Mouse (Mus musculus) midbrain, embryonic 11.5 days (tissue): ENCODE data around the gene Fbxl8. TPM values are rescaled to one million over a fixed set of nuclear protein-coding genes. Genes with fewer than 3 reads are reported as not detected.
A peak's percentile ranks its signal among the peaks of the same experiment; 100 is the strongest.

ENCODE experiments used
- ATAC-seq: fragments of 200-750 bp; cut with Nextera tagmentation; 2 replicates; pipeline ENCODE4 v1.8.0; 2017; ENCODE audit warnings: moderate TSS enrichment, moderate library complexity; ENCODE audit not compliant: low FRiP score
- DNase-seq: peaks from one replicate; pipeline ENCODE4 v3.0.0; 2015; ENCODE audit warnings: low spot score; ENCODE audit errors: missing footprints
- H3K27ac ChIP-seq: fragments of 300-500 bp; sonication (generic); 2 replicates; pipeline ENCODE4 v1.5.1; 2014; ENCODE audit warnings: low read depth, low read length
- H3K27me3 ChIP-seq: fragments of 300-500 bp; sonication (generic); 2 replicates; pipeline ENCODE4 v1.6.1; 2014; ENCODE audit warnings: mild to moderate bottlenecking, low read length, moderate library complexity, mixed read lengths; ENCODE audit not compliant: control insufficient read depth, insufficient read depth
- H3K36me3 ChIP-seq: fragments of 300-500 bp; sonication (generic); 2 replicates; pipeline ENCODE4 v1.6.1; 2014; ENCODE audit warnings: mild to moderate bottlenecking, low read length, moderate library complexity, mixed read lengths; ENCODE audit not compliant: control insufficient read depth, insufficient read depth
- H3K4me1 ChIP-seq: fragments of 300-500 bp; sonication (generic); 2 replicates; pipeline ENCODE4 v1.6.1; 2014; ENCODE audit warnings: low read length; ENCODE audit not compliant: control insufficient read depth, insufficient read depth
- H3K4me2 ChIP-seq: fragments of 300-500 bp; sonication (generic); 2 replicates; pipeline ENCODE4 v1.6.1; 2014; ENCODE audit warnings: mild to moderate bottlenecking, moderate library complexity
- H3K4me3 ChIP-seq: fragments of 300-500 bp; sonication (generic); 2 replicates; pipeline ENCODE4 v1.5.1; 2014; ENCODE audit warnings: low read depth, low read length
- H3K9ac ChIP-seq: fragments of 300-500 bp; sonication (generic); 2 replicates; pipeline ENCODE4 v1.6.1; 2014; ENCODE audit warnings: low read length
- H3K9me3 ChIP-seq: fragments of 300-500 bp; sonication (generic); 2 replicates; pipeline ENCODE4 v1.6.1; 2016; ENCODE audit warnings: low read length; ENCODE audit not compliant: control insufficient read depth
- WGBS: fragments of 180-500 bp; shearing (Covaris S2); extraction: QIAGEN DNeasy Blood & Tissue Kit; methylation state at CpG from one replicate; pipeline ENCODE4 v1.1.7; 2014; 5-methylcytosine and 5-hydroxymethylcytosine counted together
- polyA plus RNA-seq: library from polyadenylated mRNA; unstranded; fragments of >200 nt; fragmentation: Nextera tagmentation; extraction: Ambion mirVana; gene quantifications from 2 replicates; pipeline ENCODE4 v1.2.1, GENCODE M21; 2014

The Fbxl8 gene
- polyA plus RNA-seq, 1 experiment from 2014 or later, result 1.5 TPM

DNA sequence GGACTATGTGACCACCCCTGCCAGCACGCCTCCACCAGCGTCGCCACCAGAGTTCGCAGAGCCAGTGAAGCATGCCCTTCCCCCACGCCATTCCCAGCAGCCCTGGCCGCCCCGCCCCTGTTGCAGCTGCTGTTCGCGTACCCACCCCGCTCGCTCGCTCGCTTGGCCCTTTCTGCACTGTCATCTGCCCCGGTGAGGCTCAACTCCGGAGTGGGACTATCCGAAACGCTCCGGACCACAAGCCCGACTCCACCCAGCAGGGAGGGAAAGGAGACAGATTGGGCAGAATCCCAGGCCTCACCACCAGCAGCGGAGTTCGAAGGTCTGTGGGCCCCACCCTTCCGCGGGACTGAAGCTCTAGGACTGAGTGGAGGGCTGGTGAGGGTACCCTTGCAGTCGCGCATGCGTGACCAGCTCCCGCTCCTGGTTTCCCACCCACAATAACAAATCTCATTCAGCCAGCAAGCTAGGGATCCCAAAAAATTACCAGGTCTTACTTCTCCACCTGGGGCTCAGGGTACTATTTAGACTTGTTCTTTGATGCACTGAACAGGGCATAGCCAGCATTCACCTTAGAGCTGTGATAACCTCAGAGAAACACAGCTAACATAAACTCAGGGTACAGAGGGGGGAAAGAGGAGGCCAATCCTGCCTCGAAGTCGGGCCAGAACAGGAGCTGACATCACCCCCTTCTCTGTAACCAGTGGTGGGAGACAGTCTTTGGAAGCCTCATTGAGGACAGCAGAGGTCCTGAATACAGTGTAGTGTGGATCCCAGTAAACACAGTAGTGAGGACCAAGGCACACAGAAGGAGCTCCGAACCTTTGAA, 12.1 kb downstream of the Fbxl8 start:
- peaks cover 14% of the 10 kb centered on the region for H3K4me1 ChIP-seq
- H3K4me2 ChIP-seq, result peak overlapping the region; percentile 55
- H3K27ac ChIP-seq, result no peak overlapping the region
- DNase-seq (peak; percentile 95), ATAC-seq (peak; percentile 69)
- H3K36me3 ChIP-seq, result no peaks in the 10 kb centered on the region
- WGBS, result 3% methylated on average over 29 of the region's 30 CpGs
- H3K4me3 ChIP-seq, result peak overlapping the region; percentile 34
- H3K27me3 ChIP-seq, result peaks cover 84% of the 10 kb centered on the region
- peak overlapping the region; percentile 47 for H3K9ac ChIP-seq
- H3K9me3 ChIP-seq, result no peaks in the 10 kb centered on the region

GRCm38 (mm10) chr8:105278911-105279334, 14.5 kb downstream of the Fbxl8 start:
- ATAC-seq (peak; percentile 5; the same call in 1 of the 2 replicates), DNase-seq (peak; percentile 90)
- H3K4me2 ChIP-seq, result peak overlapping the region; percentile 10; the same call in 1 of the 2 replicates

DNA sequence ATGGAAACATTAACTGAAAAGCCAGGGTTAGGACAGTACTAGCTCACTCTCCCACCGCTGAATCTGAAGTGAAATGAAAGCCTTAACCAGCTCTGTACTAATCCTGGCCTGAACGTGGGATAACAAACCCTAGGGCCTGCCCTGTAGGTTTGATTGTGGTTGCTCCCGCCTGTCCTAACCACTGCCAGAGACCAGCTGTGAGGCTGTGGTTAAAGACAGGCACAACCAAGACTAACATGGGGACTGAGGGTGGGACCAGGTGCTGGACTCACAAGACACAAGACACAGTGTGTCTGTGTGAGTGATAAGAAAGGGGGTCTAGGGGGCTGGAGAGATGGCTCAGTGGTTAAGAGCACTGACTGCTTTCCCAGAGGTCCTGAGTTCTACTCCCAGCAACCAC, 16.1 kb downstream of the Fbxl8 start:
- Histone ChIP-seq H3K4me1 (peaks cover 13% of the 10 kb centered on the region), H3K9me3 (no peaks in the 10 kb centered on the region), H3K27ac (no peak overlapping the region), H3K4me2 (no peak overlapping the region), H3K27me3 (peaks cover 44% of the 10 kb centered on the region), H3K9ac (no peak overlapping the region), H3K36me3 (peaks cover 3% of the 10 kb centered on the region; the same call in 1 of the 2 replicates), H3K4me3 (no peak overlapping the region)
- ATAC-seq (no peak), DNase-seq (no peak)
- 72% methylated on average over 3 of the region's 3 CpGs for WGBS

More at GRCm38 (mm10) chr8:105278911-105279334, 14.5 kb downstream of the Fbxl8 start:
- Histone ChIP-seq H3K9me3 (no peaks in the 10 kb centered on the region), H3K27me3 (peaks cover 61% of the 10 kb centered on the region), H3K4me3 (no peak overlapping the region), H3K4me1 (peaks cover 14% of the 10 kb centered on the region), H3K36me3 (peaks cover 3% of the 10 kb centered on the region; the same call in 1 of the 2 replicates), H3K27ac (no peak overlapping the region), H3K9ac (no peak overlapping the region)
- WGBS, result 4% methylated on average over 28 of the region's 28 CpGs

DNA sequence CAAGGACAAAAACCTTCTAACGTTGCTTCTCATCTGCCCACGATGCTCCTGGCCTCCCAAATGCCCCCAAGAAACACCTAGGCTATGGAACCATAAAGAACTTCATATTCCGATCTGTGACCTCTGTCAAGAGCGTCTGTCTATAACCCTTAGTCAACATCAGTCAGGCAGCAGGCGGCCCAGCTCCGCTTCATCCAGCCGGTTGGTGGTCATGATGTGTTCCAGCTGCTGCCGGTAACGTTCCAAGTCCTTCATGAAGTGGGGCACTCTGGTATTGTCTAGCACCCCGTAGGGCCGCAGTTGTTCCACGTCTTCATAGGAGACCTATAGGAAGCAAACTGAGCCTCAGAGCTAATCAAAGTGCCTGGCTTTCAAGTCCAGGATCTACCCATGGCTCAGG, 17.4 kb downstream of the Fbxl8 start:
- DNase-seq (no peak), ATAC-seq (no peak)
- peaks cover 32% of the 10 kb centered on the region for H3K27me3 ChIP-seq
- H3K4me2 ChIP-seq, result no peak overlapping the region
- peaks cover 3% of the 10 kb centered on the region; the same call in 1 of the 2 replicates for H3K36me3 ChIP-seq
- H3K4me1 ChIP-seq, result 0 out of 2 replicates have a peak, but pooled peaks cover 7% of the 10 kb centered on the region
- 85% methylated on average over 12 of the region's 12 CpGs for WGBS
- H3K27ac ChIP-seq, result no peak overlapping the region
- no peak overlapping the region for H3K9ac ChIP-seq
- no peak overlapping the region for H3K4me3 ChIP-seq
- no peaks in the 10 kb centered on the region for H3K9me3 ChIP-seq

GRCm38 (mm10) chr8:105282239-105282638, 17.8 kb downstream of the Fbxl8 start:
- 91% methylated on average over 4 of the region's 4 CpGs for WGBS
- Histone ChIP-seq H3K4me2 (no peak overlapping the region), H3K36me3 (peaks cover 3% of the 10 kb centered on the region; the same call in 1 of the 2 replicates), H3K27ac (no peak overlapping the region), H3K9ac (no peak overlapping the region), H3K27me3 (peaks cover 28% of the 10 kb centered on the region), H3K9me3 (no peaks in the 10 kb centered on the region), H3K4me1 (0 out of 2 replicates have a peak, but pooled peaks cover 7% of the 10 kb centered on the region), H3K4me3 (no peak overlapping the region)
- ATAC-seq (no peak), DNase-seq (no peak)

GRCm38 (mm10) chr8:105283074-105283473, 18.6 kb downstream of the Fbxl8 start:
- Histone ChIP-seq H3K4me1 (peaks cover 10% of the 10 kb centered on the region), H3K4me3 (no peak overlapping the region), H3K27ac (no peak overlapping the region), H3K9me3 (no peaks in the 10 kb centered on the region), H3K4me2 (no peak overlapping the region), H3K36me3 (peaks cover 3% of the 10 kb centered on the region; the same call in 1 of the 2 replicates), H3K27me3 (peaks cover 19% of the 10 kb centered on the region), H3K9ac (no peak overlapping the region)
- DNase-seq, result peak; percentile 89
- ATAC-seq, result peak; percentile 52
- WGBS, result 24% methylated on average over 23 of the region's 23 CpGs

DNA sequence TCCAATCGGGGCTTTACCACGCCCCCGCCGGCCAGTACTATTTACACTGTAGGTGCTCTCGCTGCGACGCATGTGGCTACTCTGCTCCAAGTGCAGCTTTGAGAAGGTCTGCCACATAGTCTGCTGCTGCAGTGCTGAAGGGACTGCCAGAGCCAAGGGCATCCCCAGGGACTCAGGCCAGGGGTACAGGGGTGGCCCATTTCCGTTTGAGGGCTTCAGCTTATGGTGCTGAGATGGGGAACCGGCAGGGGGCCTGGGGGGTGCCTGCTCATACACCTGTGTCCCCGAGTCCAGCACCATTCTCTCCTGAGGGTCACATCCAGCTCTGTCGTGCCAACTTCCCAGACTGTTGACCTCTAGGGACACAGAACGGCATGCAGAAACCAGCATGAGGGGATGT, 21.1 kb downstream of the Fbxl8 start:
- Histone ChIP-seq H3K27ac (no peak overlapping the region), H3K9me3 (no peaks in the 10 kb centered on the region), H3K4me1 (peaks cover 21% of the 10 kb centered on the region), H3K4me3 (no peak overlapping the region), H3K4me2 (no peak overlapping the region), H3K9ac (0 out of 2 replicates have a peak overlapping the region, but pooled peaks have one; percentile 5), H3K27me3 (peaks cover 9% of the 10 kb centered on the region), H3K36me3 (peaks cover 3% of the 10 kb centered on the region; the same call in 1 of the 2 replicates)
- ATAC-seq (no peak), DNase-seq (no peak)
- 44% methylated on average over 12 of the region's 12 CpGs for WGBS

DNA sequence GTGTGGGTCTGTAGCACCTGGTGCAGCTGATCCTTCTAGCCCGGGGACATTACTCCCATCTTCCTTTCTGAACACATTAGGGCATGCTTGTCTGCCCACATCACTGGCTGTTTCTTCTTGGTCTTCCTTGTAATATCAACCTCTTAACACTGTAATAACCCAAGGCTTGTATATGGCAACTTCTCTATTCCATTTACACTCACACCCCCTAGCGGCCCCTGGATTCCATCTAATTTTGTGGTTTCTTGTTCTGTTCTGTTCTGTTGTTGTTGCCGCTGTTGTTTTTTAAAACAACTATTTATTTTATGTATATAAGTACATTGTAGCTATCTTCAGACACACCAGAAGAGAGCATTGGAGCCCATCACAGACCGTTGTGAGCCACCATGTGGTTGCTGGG, 22.5 kb downstream of the Fbxl8 start:
- no peak for DNase-seq
- Histone ChIP-seq H3K27me3 (peaks cover 15% of the 10 kb centered on the region), H3K4me1 (peaks cover 22% of the 10 kb centered on the region), H3K4me2 (no peak overlapping the region), H3K9ac (no peak overlapping the region), H3K9me3 (no peaks in the 10 kb centered on the region), H3K27ac (no peak overlapping the region), H3K36me3 (peaks cover 3% of the 10 kb centered on the region; the same call in 1 of the 2 replicates), H3K4me3 (no peak overlapping the region)
- ATAC-seq, result no peak
- WGBS, result 87% methylated on average over 4 of the region's 4 CpGs

- 86% methylated on average over 5 of the region's 5 CpGs for WGBS
- H3K27ac ChIP-seq, result no peak overlapping the region
- H3K4me3 ChIP-seq, result peak overlapping the region; percentile 40
- ATAC-seq (no peak), DNase-seq (no peak)
- no peaks in the 10 kb centered on the region for H3K9me3 ChIP-seq
- H3K36me3 ChIP-seq, result no peaks in the 10 kb centered on the region
- H3K9ac ChIP-seq, result peak overlapping the region; percentile 77
- H3K4me2 ChIP-seq, result peak overlapping the region; percentile 74
- peaks cover 22% of the 10 kb centered on the region for H3K4me1 ChIP-seq
- peaks cover 15% of the 10 kb centered on the region for H3K27me3 ChIP-seq
Observed at GRCm38 (mm10) chr8:105288231-105288630, 23.8 kb downstream of the Fbxl8 start.
